In genomic region chrX:136624905-136625569, GRCm38 (mm10) we compare ENCODE assay signal across 9 mouse cellular contexts. TPM values are rescaled to one million over a fixed set of nuclear protein-coding genes. Genes with fewer than 3 reads are reported as not detected.
DNase-seq lines count a peak whose midpoint lies in the region; ATAC-seq and TF ChIP-seq lines count a peak whose summit lies in the region.
"Had no signal": no experiment of that assay in that cellular context is flagged by ENCODE, and none has a peak within 500 bp of the region (broad histone marks: within the 10 kb centered on the region; RNA-seq: fewer than 3 reads in every experiment).

No protein-coding gene starts in this region.

- no peak for TF ChIP-seq EP300 in lung, postnatal 0 days (IDR thresholded peaks at IDR 0.05)

- H3K9me3 ChIP-seq in embryonic facial prominence, embryonic 11.5 days (replicated peaks; ENCODE audit: control insufficient read depth, low read length), result no peaks in the 10 kb centered on the region
- H3K9me3 ChIP-seq in lung, postnatal 0 days (ENCODE audit: low read length), result no peaks in the 10 kb centered on the region
- H3K9me3 ChIP-seq: heart, embryonic 15.5 days had no signal

- H3K4me2 ChIP-seq in embryonic facial prominence, embryonic 11.5 days (ENCODE audit: low read depth, low read length), result no peak overlapping the region
- no peak overlapping the region for H3K4me2 ChIP-seq in lung, postnatal 0 days (replicated peaks; ENCODE audit: low read depth, low read length)
- H3K4me2 ChIP-seq: heart, embryonic 15.5 days had no signal

- no peak overlapping the region for H3K27ac ChIP-seq in embryonic facial prominence, embryonic 11.5 days (replicated peaks; ENCODE audit: low read depth, low read length)
- no peak overlapping the region for H3K27ac ChIP-seq in lung, postnatal 0 days (ENCODE audit: low read length)
- H3K27ac ChIP-seq: heart, embryonic 15.5 days had no signal

- no peak for ATAC-seq in cerebellum, adult (ENCODE audit: insufficient number of reproducible peaks, low FRiP score, low TSS enrichment)
- ATAC-seq in embryonic facial prominence, embryonic 11.5 days (replicated peaks; ENCODE audit: insufficient number of reproducible peaks, low FRiP score, low TSS enrichment, low read depth), result no peak
- no peak for ATAC-seq in lung, postnatal 0 days

- DNase-seq in cerebellum, adult 11 months, result peak; percentile 5
- peak; percentile 8 for DNase-seq in urinary bladder, postnatal 25 days (ENCODE audit: low spot score)
- no peak for DNase-seq in urinary bladder, postnatal 10 days (ENCODE audit: low spot score)
- DNase-seq in embryonic facial prominence, embryonic 11.5 days (ENCODE audit: low spot score), result peak; percentile 53
- peak; percentile 59 to 67 for DNase-seq in kidney, postnatal 4 days
- DNase-seq in lung, postnatal 0 days (ENCODE audit: low spot score), result peak; percentile 43
- DNase-seq in splenic B cell, adult 2 months (ENCODE audit: low read depth, low spot score), result peak; percentile 2

- peak; percentile 65 for TF ChIP-seq CTCF in lung, postnatal 0 days (IDR thresholded peaks at IDR 0.05)

- H3K9ac ChIP-seq in embryonic facial prominence, embryonic 11.5 days (replicated peaks; ENCODE audit: low read length), result no peak overlapping the region
- H3K9ac ChIP-seq in lung, postnatal 0 days (replicated peaks; ENCODE audit: low read depth), result no peak overlapping the region
- H3K9ac ChIP-seq: heart, embryonic 15.5 days had no signal

- H3K27me3 ChIP-seq in embryonic facial prominence, embryonic 11.5 days (ENCODE audit: control insufficient read depth, insufficient read depth, low read length), result no peaks in the 10 kb centered on the region
- no peaks in the 10 kb centered on the region for H3K27me3 ChIP-seq in lung, postnatal 0 days (replicated peaks; ENCODE audit: insufficient read depth, low read length)
- no peaks in the 10 kb centered on the region for H3K27me3 ChIP-seq in splenic B cell, adult 2 months (ENCODE audit: control insufficient read depth, insufficient read depth, low read length, poor library complexity, severe bottlenecking)
- H3K27me3 ChIP-seq: heart, embryonic 15.5 days had no signal

- no peak overlapping the region for H3K4me3 ChIP-seq in embryonic facial prominence, embryonic 11.5 days (ENCODE audit: low read depth, low read length)
- H3K4me3 ChIP-seq in lung, postnatal 0 days (ENCODE audit: low read depth, low read length), result no peak overlapping the region
- H3K4me3 ChIP-seq: heart, embryonic 15.5 days had no signal

- no peaks in the 10 kb centered on the region for H3K4me1 ChIP-seq in embryonic facial prominence, embryonic 11.5 days (ENCODE audit: control insufficient read depth, insufficient read depth, low read length)
- no peaks in the 10 kb centered on the region for H3K4me1 ChIP-seq in lung, postnatal 0 days (ENCODE audit: insufficient read depth, low read depth, low read length)
- H3K4me1 ChIP-seq: heart, embryonic 15.5 days had no signal

- no peaks in the 10 kb centered on the region for H3K36me3 ChIP-seq in embryonic facial prominence, embryonic 11.5 days (replicated peaks; ENCODE audit: control insufficient read depth, insufficient read depth, low read depth, low read length)
- no peaks in the 10 kb centered on the region for H3K36me3 ChIP-seq in lung, postnatal 0 days (ENCODE audit: insufficient read depth, low read length)
- H3K36me3 ChIP-seq in splenic B cell, adult 2 months (ENCODE audit: control insufficient read depth, insufficient read depth, low read length, poor library complexity, severe bottlenecking), result no peaks in the 10 kb centered on the region
- H3K36me3 ChIP-seq: heart, embryonic 15.5 days had no signal

- WGBS in embryonic facial prominence, embryonic 11.5 days, result 53% methylated on average over 9 of the region's 9 CpGs
- 45% methylated on average over 9 of the region's 9 CpGs for WGBS in lung, postnatal 0 days

RNA-seq across cellular contexts. Expression of gene Tceal3, which starts 34.4 kb away (rescaled TPM):
- 6.7 and 8.2 TPM in 2 replicates for polyA plus RNA-seq in embryonic facial prominence, embryonic 11.5 days (2014; fragmentation: Nextera tagmentation; extraction: Ambion mirVana)
- 2.1 and 3.1 TPM in 2 replicates for polyA plus RNA-seq in lung, postnatal 0 days (2015; fragmentation: Nextera tagmentation; extraction: Ambion mirVana)
